Mouse (Mus musculus): ENCODE measurements around the gene Ncam1. TPM values are rescaled to one million over a fixed set of nuclear protein-coding genes. Genes with fewer than 3 reads are reported as not detected.

Ncam1 gene
- polyA plus RNA-seq, 1 experiment from 2014 or later, result 65.1 TPM

DNA sequence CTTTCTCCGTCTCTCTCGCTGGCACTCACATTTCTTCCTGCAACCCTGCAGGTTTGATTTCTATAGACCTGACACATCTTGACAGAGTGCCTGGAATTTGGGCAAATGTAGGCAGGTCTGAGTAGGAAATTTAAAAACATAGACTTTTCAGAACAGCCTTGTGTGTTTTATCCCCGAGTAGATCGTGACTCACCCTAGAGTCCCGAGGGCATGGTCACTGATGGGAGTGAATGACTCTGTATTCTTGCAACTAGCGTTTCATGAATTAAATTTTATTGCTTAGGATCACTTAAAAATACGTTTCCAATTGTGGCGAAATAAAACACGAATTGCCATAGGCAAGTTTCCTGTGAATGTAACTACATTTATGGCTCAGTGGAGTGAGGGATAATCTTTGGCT lies 274.8 kb downstream of the Ncam1 start:
- Histone ChIP-seq H3K4me2 (ENCODE audit: low read depth, low read length) (no peak overlapping the region), H3K4me1 (ENCODE audit: control insufficient read depth, insufficient read depth, low read length) (no peaks in the 10 kb centered on the region), H3K9me3 (ENCODE audit: control insufficient read depth, low read length) (no peaks in the 10 kb centered on the region), H3K4me3 (ENCODE audit: low read length) (no peak overlapping the region), H3K36me3 (ENCODE audit: control insufficient read depth, insufficient read depth, low read length) (no peaks in the 10 kb centered on the region), H3K9ac (ENCODE audit: low read depth, low read length) (no peak overlapping the region), H3K27me3 (replicated peaks; ENCODE audit: control insufficient read depth, insufficient read depth, low read length) (no peaks in the 10 kb centered on the region), H3K27ac (ENCODE audit: low read length) (no peak overlapping the region)
- 85% methylated on average over 9 of the region's 9 CpGs for WGBS
- ATAC-seq, result no peak

DNA sequence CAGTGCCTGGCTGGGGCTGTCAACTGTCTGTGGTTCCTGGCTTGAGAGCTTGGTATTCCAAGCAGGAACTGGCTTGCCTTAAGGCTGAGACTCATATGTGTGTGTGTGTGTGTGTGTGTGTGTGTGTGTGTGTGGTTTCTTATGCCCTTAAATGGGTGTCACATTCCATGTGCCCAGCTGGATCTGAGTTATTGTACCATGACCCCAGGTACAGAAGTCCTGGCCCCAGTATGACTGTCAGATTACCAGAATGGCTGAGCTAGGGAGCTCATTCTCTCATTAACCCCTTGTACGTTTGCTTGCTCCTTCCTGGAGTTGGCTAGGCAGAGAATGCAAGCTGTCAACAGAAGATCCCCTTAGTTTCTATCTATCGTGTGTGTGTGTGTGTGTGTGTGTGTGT lies 284.4 kb downstream of the Ncam1 start:
- no peak overlapping the region for H3K4me2 ChIP-seq (ENCODE audit: low read depth, low read length)
- H3K27ac ChIP-seq (ENCODE audit: low read length), result no peak overlapping the region
- H3K27me3 ChIP-seq (replicated peaks; ENCODE audit: control insufficient read depth, insufficient read depth, low read length), result no peaks in the 10 kb centered on the region
- H3K4me3 ChIP-seq (ENCODE audit: low read length), result no peak overlapping the region
- WGBS, result 73% methylated on average over 2 of the region's 2 CpGs
- H3K9me3 ChIP-seq (ENCODE audit: control insufficient read depth, low read length), result no peaks in the 10 kb centered on the region
- H3K36me3 ChIP-seq (ENCODE audit: control insufficient read depth, insufficient read depth, low read length), result no peaks in the 10 kb centered on the region; the same call in 1 of the 2 replicates
- H3K4me1 ChIP-seq (ENCODE audit: control insufficient read depth, insufficient read depth, low read length), result no peaks in the 10 kb centered on the region
- H3K9ac ChIP-seq (ENCODE audit: low read depth, low read length), result no peak overlapping the region
- ATAC-seq, result peak; percentile 52; the same call in 1 of the 2 replicates

GRCm38 (mm10) chr9:49510666-49511065 lies 288.1 kb downstream of the Ncam1 start:
- Histone ChIP-seq H3K27ac (ENCODE audit: low read length) (no peak overlapping the region), H3K9me3 (ENCODE audit: control insufficient read depth, low read length) (no peaks in the 10 kb centered on the region), H3K4me1 (ENCODE audit: control insufficient read depth, insufficient read depth, low read length) (no peaks in the 10 kb centered on the region), H3K36me3 (ENCODE audit: control insufficient read depth, insufficient read depth, low read length) (no peaks in the 10 kb centered on the region; the same call in 1 of the 2 replicates), H3K27me3 (replicated peaks; ENCODE audit: control insufficient read depth, insufficient read depth, low read length) (no peaks in the 10 kb centered on the region), H3K4me3 (ENCODE audit: low read length) (no peak overlapping the region), H3K9ac (ENCODE audit: low read depth, low read length) (no peak overlapping the region), H3K4me2 (ENCODE audit: low read depth, low read length) (no peak overlapping the region)
- no peak for ATAC-seq
- 95% methylated on average over 4 of the region's 4 CpGs for WGBS

- Histone ChIP-seq H3K4me1 (ENCODE audit: control insufficient read depth, insufficient read depth, low read length) (no peaks in the 10 kb centered on the region), H3K9me3 (ENCODE audit: control insufficient read depth, low read length) (no peaks in the 10 kb centered on the region), H3K27me3 (replicated peaks; ENCODE audit: control insufficient read depth, insufficient read depth, low read length) (no peaks in the 10 kb centered on the region), H3K4me2 (ENCODE audit: low read depth, low read length) (no peak overlapping the region), H3K9ac (ENCODE audit: low read depth, low read length) (no peak overlapping the region), H3K27ac (ENCODE audit: low read length) (no peak overlapping the region), H3K36me3 (ENCODE audit: control insufficient read depth, insufficient read depth, low read length) (no peaks in the 10 kb centered on the region; the same call in 1 of the 2 replicates), H3K4me3 (ENCODE audit: low read length) (no peak overlapping the region)
- no peak for ATAC-seq
- 90% methylated on average over 8 of the region's 8 CpGs for WGBS
Observed at GRCm38 (mm10) chr9:49509628-49510027, 289.1 kb downstream of the Ncam1 start.

GRCm38 (mm10) chr9:49509094-49509493 lies 289.6 kb downstream of the Ncam1 start:
- H3K36me3 ChIP-seq (ENCODE audit: control insufficient read depth, insufficient read depth, low read length), result no peaks in the 10 kb centered on the region; the same call in 1 of the 2 replicates
- no peaks in the 10 kb centered on the region for H3K27me3 ChIP-seq (replicated peaks; ENCODE audit: control insufficient read depth, insufficient read depth, low read length)
- H3K4me1 ChIP-seq (ENCODE audit: control insufficient read depth, insufficient read depth, low read length), result no peaks in the 10 kb centered on the region
- no peak for ATAC-seq
- no peak overlapping the region for H3K27ac ChIP-seq (ENCODE audit: low read length)
- 89% methylated on average over 3 of the region's 3 CpGs for WGBS
- H3K9me3 ChIP-seq (ENCODE audit: control insufficient read depth, low read length), result no peaks in the 10 kb centered on the region
- H3K9ac ChIP-seq (ENCODE audit: low read depth, low read length), result no peak overlapping the region
- H3K4me3 ChIP-seq (ENCODE audit: low read length), result no peak overlapping the region
- H3K4me2 ChIP-seq (ENCODE audit: low read depth, low read length), result no peak overlapping the region

DNA sequence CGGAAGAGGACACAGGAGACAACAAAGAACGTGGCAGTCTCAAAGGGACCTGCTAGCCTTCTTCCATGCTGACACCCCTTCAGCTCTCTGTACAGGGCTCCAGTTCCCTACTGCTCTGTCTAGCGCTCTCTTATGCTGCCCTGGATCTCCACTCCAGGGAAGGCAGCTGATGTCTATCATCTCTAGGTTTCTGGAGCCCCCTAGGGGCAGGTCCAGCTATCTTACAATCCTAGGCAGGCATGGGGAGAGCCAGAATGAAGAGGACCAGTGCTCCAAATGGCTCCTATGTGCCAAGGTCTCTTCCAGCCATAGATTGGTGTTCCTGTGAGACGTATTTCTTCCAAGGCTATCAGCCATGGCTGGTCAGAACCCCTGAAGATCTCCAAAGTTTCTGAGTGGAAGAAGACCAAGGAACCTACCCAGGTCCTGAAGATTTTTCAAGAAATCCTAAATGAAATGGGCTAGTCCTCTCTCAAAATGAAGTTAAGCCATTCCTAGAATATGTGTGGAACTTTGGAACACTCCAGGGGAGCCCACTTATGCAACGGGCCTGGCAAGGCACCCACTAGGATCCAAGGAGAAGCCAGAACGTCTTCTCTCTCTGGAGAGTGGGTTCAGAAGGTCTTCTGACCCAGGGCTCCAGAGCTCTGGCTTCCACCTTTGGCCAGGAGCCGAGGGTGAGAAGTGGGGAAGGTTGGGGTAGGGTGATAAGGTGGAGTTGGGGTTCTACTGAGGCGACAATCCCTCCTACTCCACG lies 290.7 kb downstream of the Ncam1 start:
- Histone ChIP-seq H3K9me3 (ENCODE audit: control insufficient read depth, low read length) (no peaks in the 10 kb centered on the region), H3K4me2 (ENCODE audit: low read depth, low read length) (no peak overlapping the region), H3K27me3 (replicated peaks; ENCODE audit: control insufficient read depth, insufficient read depth, low read length) (no peaks in the 10 kb centered on the region), H3K36me3 (ENCODE audit: control insufficient read depth, insufficient read depth, low read length) (no peaks in the 10 kb centered on the region; the same call in 1 of the 2 replicates), H3K4me1 (ENCODE audit: control insufficient read depth, insufficient read depth, low read length) (no peaks in the 10 kb centered on the region), H3K4me3 (ENCODE audit: low read length) (no peak overlapping the region), H3K27ac (ENCODE audit: low read length) (no peak overlapping the region), H3K9ac (ENCODE audit: low read depth, low read length) (no peak overlapping the region)
- WGBS, result 83% methylated on average over 9 of the region's 9 CpGs
- ATAC-seq, result no peak

DNA sequence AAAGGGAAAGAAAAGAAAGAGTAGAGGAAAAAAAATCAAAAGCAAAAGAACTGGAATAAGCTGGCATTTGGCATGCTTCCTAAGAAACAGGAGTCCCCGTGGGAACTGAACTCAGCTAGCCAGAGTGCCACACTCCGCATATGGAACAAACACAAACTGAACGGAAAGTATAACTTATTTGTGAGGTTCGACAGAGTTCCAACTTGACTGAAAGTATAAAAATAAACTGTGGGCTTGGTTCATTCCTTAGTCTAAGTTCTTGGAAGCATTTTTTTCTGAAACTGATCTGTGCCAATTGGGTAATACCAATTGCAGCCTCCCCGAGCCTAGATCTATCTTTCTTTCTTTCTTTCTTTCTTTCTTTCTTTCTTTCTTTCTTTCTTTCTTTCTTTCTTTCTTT lies 294.1 kb downstream of the Ncam1 start:
- H3K4me2 ChIP-seq (ENCODE audit: low read depth, low read length), result no peak overlapping the region
- ATAC-seq, result no peak
- H3K4me3 ChIP-seq (ENCODE audit: low read length), result no peak overlapping the region
- no peaks in the 10 kb centered on the region for H3K4me1 ChIP-seq (ENCODE audit: control insufficient read depth, insufficient read depth, low read length)
- H3K9me3 ChIP-seq (ENCODE audit: control insufficient read depth, low read length), result no peaks in the 10 kb centered on the region
- no peak overlapping the region for H3K9ac ChIP-seq (ENCODE audit: low read depth, low read length)
- no peak overlapping the region for H3K27ac ChIP-seq (ENCODE audit: low read length)
- 73% methylated on average over 5 of the region's 5 CpGs for WGBS
- no peaks in the 10 kb centered on the region for H3K27me3 ChIP-seq (replicated peaks; ENCODE audit: control insufficient read depth, insufficient read depth, low read length)
- H3K36me3 ChIP-seq (ENCODE audit: control insufficient read depth, insufficient read depth, low read length), result no peaks in the 10 kb centered on the region; the same call in 1 of the 2 replicates

GRCm38 (mm10) chr9:49502245-49502644 lies 296.5 kb downstream of the Ncam1 start:
- Histone ChIP-seq H3K9me3 (ENCODE audit: control insufficient read depth, low read length) (no peaks in the 10 kb centered on the region), H3K4me2 (ENCODE audit: low read depth, low read length) (no peak overlapping the region), H3K4me1 (ENCODE audit: control insufficient read depth, insufficient read depth, low read length) (no peaks in the 10 kb centered on the region), H3K9ac (ENCODE audit: low read depth, low read length) (no peak overlapping the region), H3K4me3 (ENCODE audit: low read length) (no peak overlapping the region), H3K27me3 (replicated peaks; ENCODE audit: control insufficient read depth, insufficient read depth, low read length) (no peaks in the 10 kb centered on the region), H3K27ac (ENCODE audit: low read length) (no peak overlapping the region), H3K36me3 (ENCODE audit: control insufficient read depth, insufficient read depth, low read length) (no peaks in the 10 kb centered on the region; the same call in 1 of the 2 replicates)
- no peak for ATAC-seq
- WGBS, result 90% methylated on average over 4 of the region's 4 CpGs

GRCm38 (mm10) chr9:49499878-49500277 lies 298.8 kb downstream of the Ncam1 start:
- WGBS, result 92% methylated on average over 2 of the region's 2 CpGs
- no peak overlapping the region for H3K9ac ChIP-seq (ENCODE audit: low read depth, low read length)
- H3K27ac ChIP-seq (ENCODE audit: low read length), result no peak overlapping the region
- no peaks in the 10 kb centered on the region for H3K27me3 ChIP-seq (replicated peaks; ENCODE audit: control insufficient read depth, insufficient read depth, low read length)
- H3K4me1 ChIP-seq (ENCODE audit: control insufficient read depth, insufficient read depth, low read length), result no peaks in the 10 kb centered on the region
- H3K9me3 ChIP-seq (ENCODE audit: control insufficient read depth, low read length), result no peaks in the 10 kb centered on the region
- no peak overlapping the region for H3K4me3 ChIP-seq (ENCODE audit: low read length)
- H3K4me2 ChIP-seq (ENCODE audit: low read depth, low read length), result no peak overlapping the region
- H3K36me3 ChIP-seq (ENCODE audit: control insufficient read depth, insufficient read depth, low read length), result no peaks in the 10 kb centered on the region
- ATAC-seq, result no peak

Measured in intestine, embryonic 16.5 days (tissue).